ENCODE assay signal across 8 mouse cellular contexts in the genomic region with DNA sequence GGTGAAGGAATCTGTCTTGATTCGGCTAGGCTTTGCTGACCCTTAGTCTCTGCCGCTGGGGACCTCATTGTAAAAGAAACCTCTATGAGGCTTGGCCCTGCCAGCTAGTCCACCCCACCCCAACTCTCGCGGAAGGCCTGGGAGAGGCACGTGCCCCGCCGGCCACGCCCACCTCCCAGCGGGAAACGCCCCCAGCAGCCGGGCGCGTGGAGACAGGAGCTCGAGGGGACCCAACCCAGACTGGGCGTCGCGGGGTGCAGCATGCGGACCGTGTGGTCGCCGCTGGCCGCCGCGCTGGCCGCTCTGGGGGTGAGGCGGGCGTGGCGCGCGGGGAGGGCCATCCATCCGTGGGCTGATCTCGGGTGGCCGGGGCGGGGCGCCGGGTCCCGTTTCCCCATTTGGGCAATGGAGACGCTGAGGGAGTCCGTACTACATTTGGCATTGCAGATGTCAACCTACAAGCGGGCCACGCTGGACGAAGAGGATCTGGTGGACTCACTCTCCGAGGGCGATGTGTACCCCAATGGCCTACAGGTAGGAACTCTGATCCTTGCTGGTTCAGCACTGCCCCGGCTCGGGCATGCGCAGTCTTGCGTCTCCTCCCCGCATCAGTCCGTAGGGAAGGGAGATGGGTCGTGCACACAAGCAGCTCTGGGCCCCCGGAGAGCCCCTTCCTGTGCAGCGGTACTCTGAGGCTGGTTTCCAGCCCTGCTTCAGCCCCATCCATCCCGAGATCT. TPM values are rescaled to one million over a fixed set of nuclear protein-coding genes. Genes with fewer than 3 reads are reported as not detected.
DNase-seq lines count a peak whose midpoint lies in the region; ATAC-seq and TF ChIP-seq lines count a peak whose summit lies in the region.

No protein-coding gene starts in this region.

- H3K9me3 ChIP-seq in heart, postnatal 0 days (replicated peaks; ENCODE audit: control insufficient read depth, low read length): no peaks in the 10 kb centered on the region

- H3K9ac ChIP-seq in heart, postnatal 0 days (replicated peaks; ENCODE audit: low read depth, low read length): peak overlapping the region; percentile 11; the same call in 1 of the 2 replicates

- peak; percentile 70 for DNase-seq in CD4-positive, CD25-positive, alpha-beta regulatory T cell, adult 2 months (ENCODE audit: low read depth, low spot score)
- DNase-seq in adrenal gland, postnatal 10 days: peak; percentile 88
- peak; percentile 61 for DNase-seq in fibroblast of lung, adult 2 months (ENCODE audit: low read depth)
- peak; percentile 60 for DNase-seq in heart, postnatal 0 days (ENCODE audit: low spot score)
- DNase-seq in kidney, postnatal 14 days: peak; percentile 84
- peak; percentile 90 for DNase-seq in lung, postnatal 36 days
- DNase-seq in ovary, postnatal 36 days (ENCODE audit: low spot score): peak; percentile 86
- peak; percentile 89 for DNase-seq in urinary bladder, postnatal 14 days (ENCODE audit: low spot score)

- H3K4me3 ChIP-seq in heart, postnatal 0 days (ENCODE audit: low read depth, low read length): peak overlapping the region; percentile 38

- no peaks in the 10 kb centered on the region for H3K36me3 ChIP-seq in heart, postnatal 0 days (replicated peaks; ENCODE audit: control insufficient read depth, insufficient read depth, low read length)

- H3K27me3 ChIP-seq in heart, postnatal 0 days (ENCODE audit: control insufficient read depth, insufficient read depth, low read length): peaks cover 9% of the 10 kb centered on the region; the same call in 1 of the 2 replicates

- ATAC-seq in heart, postnatal 0 days (ENCODE audit: insufficient read depth, low read depth): peak; percentile 82

- TF ChIP-seq CTCF in heart, postnatal 0 days (IDR thresholded peaks at IDR 0.05; ENCODE audit: low read depth): no peak

- 2% methylated on average over 53 of the region's 54 CpGs for WGBS in heart, postnatal 0 days

- H3K4me2 ChIP-seq in heart, postnatal 0 days (ENCODE audit: low read depth, low read length): peak overlapping the region; percentile 67

- no peak for TF ChIP-seq EP300 in heart, postnatal 0 days (IDR thresholded peaks at IDR 0.05; ENCODE audit: low read depth)

- H3K27ac ChIP-seq in heart, postnatal 0 days (ENCODE audit: low read depth): peak overlapping the region; percentile 50

- H3K4me1 ChIP-seq in heart, postnatal 0 days (ENCODE audit: control insufficient read depth, insufficient read depth): peaks cover 10% of the 10 kb centered on the region; the same call in 1 of the 2 replicates

RNA-seq across cellular contexts. Expression of gene Ece1, which starts 51.5 kb away (rescaled TPM):
- 100 to 1,000 TPM; 183 to 188 TPM for total RNA-seq in adrenal gland, postnatal 10 days (2021)
- total RNA-seq in heart, postnatal 0 days (2014; rRNA removed; ENCODE audit: low replicate concordance): 140 and 238 TPM in 2 replicates
- 35.4 and 35.7 TPM in 2 replicates for polyA plus RNA-seq in heart, postnatal 0 days (2015; fragmentation: Nextera tagmentation; extraction: Ambion mirVana)

Comparison
In these comparisons a context has a peak if more than half of its experiments do, and no peak if none do; other contexts are left out.
1. Peak in every context shown above with its lines: DNase-seq, ATAC-seq, H3K4me3 ChIP-seq and H3K27ac ChIP-seq.